Comparison of ENCODE assay signal across 13 mouse cellular contexts in the genomic region with DNA sequence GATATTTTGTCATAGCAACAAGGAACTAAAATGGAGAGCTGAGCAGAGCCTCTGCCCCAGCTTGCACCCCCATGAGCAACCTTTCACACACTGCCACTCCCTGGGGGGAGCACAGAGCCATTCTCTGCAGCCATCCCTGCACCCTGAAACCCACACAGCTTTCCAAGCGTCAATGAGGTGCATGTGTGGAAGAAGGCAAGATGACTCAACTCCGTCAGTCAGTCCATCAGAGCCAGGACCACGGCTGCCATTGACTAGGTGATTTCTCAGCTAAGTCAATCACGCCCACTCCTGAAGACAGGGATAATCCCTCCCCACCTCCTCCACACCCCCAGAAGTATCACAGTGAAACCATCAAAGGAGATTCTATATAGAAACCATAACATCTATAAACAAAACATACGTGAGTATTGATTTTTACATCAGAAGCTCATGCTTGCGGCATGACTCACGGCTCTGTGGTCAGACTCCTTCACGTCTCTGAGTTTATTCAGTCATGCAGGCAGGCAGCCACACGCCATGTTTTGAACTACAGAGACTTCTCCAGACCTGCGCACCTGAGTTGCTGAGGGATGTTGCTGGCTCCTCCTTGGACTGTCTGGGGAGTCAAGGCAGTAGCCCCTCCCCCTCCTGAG. TPM values are rescaled to one million over a fixed set of nuclear protein-coding genes. Genes with fewer than 3 reads are reported as not detected.
DNase-seq lines count a peak whose midpoint lies in the region; ATAC-seq and TF ChIP-seq lines count a peak whose summit lies in the region.
"Had no signal": no experiment of that assay in that cellular context is flagged by ENCODE, and none has a peak within 500 bp of the region (broad histone marks: within the 10 kb centered on the region; RNA-seq: fewer than 3 reads in every experiment).

No protein-coding gene starts in this region.

- 0 out of 2 replicates have a peak overlapping the region, but pooled peaks have one; percentile 13 for H3K4me3 ChIP-seq in E14TG2a.4 (replicated peaks; ENCODE audit: low read length)
- H3K4me3 ChIP-seq in embryonic facial prominence, embryonic 15.5 days (replicated peaks), result no peak overlapping the region
- no peak overlapping the region for H3K4me3 ChIP-seq in stomach, embryonic 16.5 days (replicated peaks; ENCODE audit: low read length)
- H3K4me3 ChIP-seq: forebrain, embryonic 15.5 days; limb, embryonic 15.5 days had no signal

- peak; percentile 42 for DNase-seq in lung, postnatal 36 days
- no peak for DNase-seq in lung, postnatal 25 days (ENCODE audit: low spot score)
- no peak for DNase-seq in spleen, adult 12 weeks (ENCODE audit: low spot score)
- DNase-seq in cerebellum, adult 11 months, result no peak
- DNase-seq: gastrocnemius, postnatal 14 days; kidney, postnatal 4 days; spleen, adult 18-20 months had no signal

- no peak overlapping the region for H3K9ac ChIP-seq in embryonic facial prominence, embryonic 15.5 days
- no peak overlapping the region for H3K9ac ChIP-seq in stomach, embryonic 16.5 days (ENCODE audit: low read length)
- H3K9ac ChIP-seq: forebrain, embryonic 15.5 days; limb, embryonic 15.5 days had no signal

- no peaks in the 10 kb centered on the region for H3K9me3 ChIP-seq in E14TG2a.4 (ENCODE audit: low read length)
- H3K9me3 ChIP-seq in embryonic facial prominence, embryonic 15.5 days (replicated peaks), result no peaks in the 10 kb centered on the region
- no peaks in the 10 kb centered on the region for H3K9me3 ChIP-seq in stomach, embryonic 16.5 days (replicated peaks; ENCODE audit: control insufficient read depth, low read length)
- H3K9me3 ChIP-seq: forebrain, embryonic 15.5 days; limb, embryonic 15.5 days had no signal

- peaks cover 60% of the 10 kb centered on the region for H3K4me1 ChIP-seq in E14TG2a.4 (replicated peaks; ENCODE audit: low read depth, low read length)
- H3K4me1 ChIP-seq in embryonic facial prominence, embryonic 15.5 days, result peaks cover 55% of the 10 kb centered on the region
- H3K4me1 ChIP-seq in stomach, embryonic 16.5 days (ENCODE audit: control insufficient read depth, insufficient read depth, low read length), result peaks cover 61% of the 10 kb centered on the region

- peak overlapping the region; percentile 34; the same call in 1 of the 2 replicates for H3K27ac ChIP-seq in embryonic facial prominence, embryonic 15.5 days (replicated peaks)
- H3K27ac ChIP-seq in stomach, embryonic 16.5 days (ENCODE audit: low read length), result peak overlapping the region; percentile 70
- H3K27ac ChIP-seq: forebrain, embryonic 15.5 days; hindbrain, postnatal 0 days; limb, embryonic 15.5 days had no signal

- TF ChIP-seq CTCF in E14TG2a.4 (conservative IDR thresholded peaks at IDR 0.05; ENCODE audit: low read length), result no peak

- ATAC-seq in embryonic facial prominence, embryonic 15.5 days (ENCODE audit: insufficient number of reproducible peaks, low FRiP score, low TSS enrichment, low read depth), result no peak
- peak; percentile 70; the same call in 1 of the 2 replicates for ATAC-seq in stomach, embryonic 16.5 days (ENCODE audit: insufficient read depth, low FRiP score)
- ATAC-seq: forebrain, embryonic 15.5 days; hindbrain, postnatal 0 days had no signal

- 62% methylated on average over 10 of the region's 10 CpGs for WGBS in embryonic facial prominence, embryonic 15.5 days
- 67% methylated on average over 10 of the region's 10 CpGs for WGBS in stomach, embryonic 16.5 days

- no peak overlapping the region for H3K4me2 ChIP-seq in embryonic facial prominence, embryonic 15.5 days (replicated peaks)
- peak overlapping the region; percentile 25; the same call in 1 of the 2 replicates for H3K4me2 ChIP-seq in stomach, embryonic 16.5 days (ENCODE audit: low read depth, low read length)
- H3K4me2 ChIP-seq: forebrain, embryonic 15.5 days; limb, embryonic 15.5 days had no signal

- H3K27me3 ChIP-seq in E14TG2a.4 (ENCODE audit: insufficient read depth, low read length), result no peaks in the 10 kb centered on the region
- no peaks in the 10 kb centered on the region for H3K27me3 ChIP-seq in embryonic facial prominence, embryonic 15.5 days
- no peaks in the 10 kb centered on the region for H3K27me3 ChIP-seq in stomach, embryonic 16.5 days (ENCODE audit: control insufficient read depth, insufficient read depth, low read length)
- H3K27me3 ChIP-seq: forebrain, embryonic 15.5 days; limb, embryonic 15.5 days had no signal

- H3K36me3 ChIP-seq in E14TG2a.4 (ENCODE audit: insufficient read depth, low read length), result peaks cover 10% of the 10 kb centered on the region; the same call in 1 of the 2 replicates
- H3K36me3 ChIP-seq in embryonic facial prominence, embryonic 15.5 days, result no peaks in the 10 kb centered on the region
- H3K36me3 ChIP-seq in stomach, embryonic 16.5 days (ENCODE audit: control insufficient read depth, insufficient read depth, low read length), result no peaks in the 10 kb centered on the region; the same call in 1 of the 2 replicates

RNA-seq across cellular contexts. Expression of a gene that starts 14.6 kb away (rescaled TPM):
- polyA plus RNA-seq in embryonic facial prominence, embryonic 15.5 days (2015; fragmentation: Nextera tagmentation; extraction: Ambion mirVana), result 7.4 and 7.9 TPM in 2 replicates
- polyA plus RNA-seq in stomach, embryonic 16.5 days (2015; fragmentation: Nextera tagmentation; extraction: Ambion mirVana), result 3.3 and 3.4 TPM in 2 replicates
